Mouse (Mus musculus): ENCODE measurements at regions not wholly inside any gene's neighbourhood (a gene's known extent, or its start where the extent isn't known, plus 50 kb on each side); places are given as distances from the start of the nearest gene placed in this dataset.
"Not testable (repeated sequence)": the region's sequence is repeated elsewhere in the genome, so short reads cannot be mapped to it uniquely, and the experiment has no call there.

GRCm38 (mm10) chr16:73404099-73404498, 1007.5 kb downstream of the Robo2 start:
- no peak for DNase-seq

DNA sequence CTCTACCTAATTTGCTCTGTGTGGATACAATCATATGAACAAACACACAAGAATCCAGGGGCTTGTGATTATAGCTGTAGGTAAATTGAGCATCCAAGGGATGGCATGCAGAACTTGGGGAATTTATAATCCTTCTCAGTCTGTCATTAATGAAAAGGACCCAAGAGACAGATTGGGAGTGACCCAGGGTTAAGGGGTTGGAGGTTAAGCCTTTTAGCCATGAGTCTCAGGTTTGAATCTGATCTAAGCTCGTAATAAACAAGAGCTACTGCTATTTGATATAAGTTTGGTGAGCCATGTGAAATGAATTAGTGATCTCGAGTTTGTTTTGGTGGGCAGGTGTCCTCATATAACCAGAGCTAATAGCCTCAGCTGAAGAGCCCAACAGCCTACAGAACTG, 1032.6 kb downstream of the Robo2 start:
- DNase-seq: no peak

- DNase-seq: no peak
These were observed 1036.9 kb downstream of the Robo2 start for GRCm38 (mm10) chr16:73374608-73375165.

DNA sequence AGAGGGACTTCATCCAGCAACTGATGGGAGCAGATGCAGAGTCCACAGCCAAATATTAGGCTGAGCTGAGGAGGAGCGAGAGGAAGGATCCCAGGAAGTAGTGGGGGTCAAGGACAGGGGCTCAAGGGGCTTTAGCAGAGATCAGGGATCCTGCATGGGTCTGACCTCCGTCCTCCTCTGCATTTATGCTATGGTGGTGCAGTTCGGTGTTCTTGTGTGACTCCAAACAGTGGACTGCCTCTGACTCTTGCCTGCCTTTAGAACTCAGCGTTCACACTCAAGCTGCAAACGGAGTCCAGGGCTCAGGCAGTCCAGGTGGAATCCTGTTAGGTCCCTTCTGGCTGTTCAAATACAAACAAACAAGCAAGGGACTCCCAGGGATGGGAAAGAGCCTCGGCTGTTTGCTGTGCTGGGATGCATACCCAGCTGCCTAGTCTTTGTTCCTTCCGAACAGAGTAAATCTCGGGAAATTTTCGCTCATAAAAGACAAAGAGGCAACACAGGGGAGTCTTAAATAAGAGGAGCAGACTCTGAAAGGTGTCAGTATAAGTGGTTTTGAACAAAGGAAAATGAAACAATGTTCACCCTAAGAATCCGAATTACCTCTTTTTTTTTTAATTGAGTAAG, 1042.9 kb downstream of the Robo2 start:
- DNase-seq: no peak

GRCm38 (mm10) chr16:73367926-73368325, 1043.7 kb downstream of the Robo2 start:
- DNase-seq: no peak

DNA sequence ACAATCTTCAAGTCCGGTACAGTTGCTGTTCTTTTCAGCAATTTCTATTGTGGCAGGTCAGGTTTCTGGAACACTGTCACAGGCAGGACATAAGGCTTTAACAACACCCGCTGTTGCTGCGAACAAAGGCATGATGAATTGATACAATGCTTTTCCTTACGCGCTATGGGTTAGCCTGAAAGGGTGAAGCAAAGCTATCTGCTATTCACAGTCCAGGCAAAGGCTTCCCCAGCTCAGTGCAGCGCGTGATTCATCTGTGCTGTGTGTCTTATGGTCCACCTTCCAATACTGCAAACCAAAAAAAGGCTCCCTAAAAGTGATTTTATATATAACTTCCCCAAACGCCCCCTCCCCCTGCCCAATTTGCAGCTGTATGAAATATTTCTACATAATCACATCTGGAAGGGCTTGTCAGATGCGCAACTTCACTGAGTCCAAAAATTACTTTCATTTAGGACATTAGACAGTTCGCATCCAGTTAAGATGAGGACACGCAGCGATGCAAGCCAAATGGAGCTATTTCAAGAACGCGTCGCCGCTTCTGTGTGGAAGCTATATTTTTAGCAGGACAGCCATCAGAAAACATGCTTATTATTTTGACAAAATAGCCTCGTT, 1044.3 kb downstream of the Robo2 start:
- DNase-seq: no peak

- no peak for DNase-seq
These were observed 1042.6 kb downstream of the Robo1 start for GRCm38 (mm10) chr16:73350698-73351097.

DNA sequence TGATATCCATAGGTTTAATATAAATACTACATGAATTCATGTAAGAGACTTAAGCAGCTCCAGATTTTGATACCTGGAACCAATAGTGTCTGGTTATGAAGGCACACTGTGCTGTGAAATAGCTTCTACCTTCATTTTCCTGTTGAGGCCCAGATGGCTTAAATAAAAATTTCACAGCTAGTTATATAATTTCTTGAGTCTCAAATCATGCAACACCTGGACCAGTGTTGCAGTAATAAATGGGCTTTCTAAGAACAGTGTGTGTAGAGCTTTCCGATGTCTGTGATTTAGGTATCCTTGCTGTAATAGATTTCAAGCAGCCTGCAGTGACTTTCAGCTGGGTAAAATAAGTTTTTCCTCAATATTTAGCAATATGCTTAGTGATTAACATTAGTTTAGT, 1035.8 kb downstream of the Robo1 start:
- no peak for DNase-seq

- no peak for DNase-seq
These were observed 1035.4 kb downstream of the Robo1 start for GRCm38 (mm10) chr16:73343531-73343930.

DNA sequence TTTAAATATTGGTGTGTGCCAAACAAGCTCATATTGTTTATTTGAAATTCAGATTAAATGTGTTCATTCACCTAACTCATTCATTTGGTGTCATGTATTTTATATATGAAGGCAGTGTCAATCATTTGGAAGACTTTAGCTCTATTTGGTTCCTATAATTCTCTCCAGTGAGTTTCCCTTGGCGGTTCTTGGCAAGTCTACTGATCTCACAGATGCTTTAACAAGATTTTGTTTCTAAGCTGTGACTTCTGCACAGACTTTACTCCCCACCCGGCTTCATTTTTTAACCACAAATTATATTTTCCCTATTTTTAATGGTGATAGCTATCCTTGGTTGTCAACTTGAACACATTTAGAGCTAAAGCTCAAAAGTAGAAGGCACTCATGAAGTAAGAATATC, 1009.5 kb downstream of the Robo1 start:
- no peak for DNase-seq

DNA sequence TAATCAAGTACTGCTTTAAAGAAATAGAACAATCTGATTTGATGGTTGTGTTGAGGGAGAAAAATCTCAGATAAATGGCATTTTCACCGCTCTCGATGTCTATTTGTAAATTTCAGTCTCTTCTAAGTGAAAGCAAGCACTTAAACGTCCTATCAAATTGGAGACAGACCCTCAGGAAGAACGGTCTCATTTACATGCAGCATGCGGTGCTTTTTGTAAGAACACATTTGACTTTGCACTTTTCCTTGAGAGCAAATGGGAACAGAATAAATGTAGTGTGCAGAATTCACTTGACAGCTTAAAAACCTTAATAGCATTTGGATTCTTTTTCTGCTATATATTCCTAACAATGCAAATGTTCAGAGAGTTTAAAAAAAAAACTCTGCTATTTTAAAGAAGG, 1002.0 kb downstream of the Robo1 start:
- no peak for DNase-seq

GRCm38 (mm10) chr16:73279951-73280350, 971.8 kb downstream of the Robo1 start:
- DNase-seq: no peak

DNA sequence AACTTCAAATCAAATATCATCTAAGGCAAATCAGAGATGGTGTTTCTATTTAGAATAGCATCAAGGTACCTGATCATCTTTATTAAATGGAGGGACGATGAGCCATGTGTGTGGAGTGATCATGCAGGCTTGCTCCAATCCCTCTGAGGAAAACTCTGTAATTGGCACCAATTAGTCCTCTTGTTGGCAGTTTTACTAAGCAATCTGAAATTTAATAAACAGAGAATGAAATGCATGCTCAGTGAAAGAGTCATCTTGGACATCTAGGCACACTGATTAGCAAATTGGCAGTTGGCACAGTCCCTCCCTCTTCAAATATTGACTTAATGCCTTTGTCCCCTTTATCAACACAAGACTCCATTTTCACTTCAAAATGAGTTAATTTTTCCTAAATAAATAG, 951.6 kb downstream of the Robo1 start:
- DNase-seq: no peak

- no peak for DNase-seq
These were observed 951.2 kb downstream of the Robo1 start for GRCm38 (mm10) chr16:73259283-73259682.

- no peak for DNase-seq
These were observed 937.0 kb downstream of the Robo1 start for GRCm38 (mm10) chr16:73245073-73245590.

- no peak for DNase-seq
These were observed 922.5 kb downstream of the Robo1 start for GRCm38 (mm10) chr16:73230599-73230998.

DNA sequence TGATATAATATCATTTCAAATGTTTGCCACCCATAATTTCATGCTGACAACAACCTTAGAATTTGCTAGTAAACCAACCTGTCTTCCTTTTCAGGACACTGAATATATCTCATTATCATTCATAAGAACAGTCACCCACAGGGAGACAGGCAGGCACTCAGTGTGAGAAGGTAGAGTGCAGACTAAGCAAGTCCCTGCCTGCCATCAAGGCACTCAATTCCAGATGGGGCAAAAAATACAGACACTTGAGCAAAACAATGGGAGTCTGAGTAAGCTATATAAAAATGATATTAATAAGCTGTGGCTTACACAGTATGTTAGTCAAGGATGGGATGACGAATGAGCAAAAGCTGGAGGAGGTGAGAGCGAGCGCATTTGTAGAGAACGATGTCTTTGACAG, 909.4 kb downstream of the Robo1 start:
- no peak for DNase-seq

- no peak for DNase-seq
These were observed 895.4 kb downstream of the Robo1 start for GRCm38 (mm10) chr16:73203542-73203941.

- no peak for DNase-seq
These were observed 892.9 kb downstream of the Robo1 start for GRCm38 (mm10) chr16:73200991-73201390.

- DNase-seq: no peak
These were observed 874.7 kb downstream of the Robo1 start for GRCm38 (mm10) chr16:73182776-73183175.

DNA sequence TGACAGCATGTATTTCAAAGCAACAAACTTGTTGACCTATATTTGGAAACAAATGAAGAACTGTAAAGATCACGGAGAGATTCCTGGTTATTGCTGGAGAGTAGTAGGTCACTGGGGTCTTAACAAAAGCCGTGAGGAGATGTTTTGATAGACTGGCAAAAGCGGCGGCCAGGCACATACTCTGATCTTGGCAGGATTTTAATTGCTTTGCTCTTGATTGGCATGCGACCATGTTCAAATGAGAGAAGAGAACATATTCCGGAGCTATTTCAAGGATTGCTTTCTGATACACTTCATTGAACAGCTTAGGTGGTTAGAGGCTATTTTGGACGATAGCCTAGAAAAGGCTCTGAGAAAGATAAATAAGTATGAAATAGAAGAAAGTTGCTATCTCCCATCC, 874.2 kb downstream of the Robo1 start:
- DNase-seq: no peak

- no peak for DNase-seq
These were observed 847.3 kb downstream of the Robo1 start for GRCm38 (mm10) chr16:73155447-73155846.

- not testable (repeated sequence) for DNase-seq
These were observed 819.8 kb downstream of the Robo1 start for GRCm38 (mm10) chr16:73127927-73128326.

- DNase-seq: no peak
These were observed 812.5 kb downstream of the Robo1 start for GRCm38 (mm10) chr16:73120568-73120967.

- DNase-seq: no peak
These were observed 809.2 kb downstream of the Robo1 start for GRCm38 (mm10) chr16:73117338-73117737.

Data from cerebellum, adult 11 months (tissue).